Mouse (Mus musculus) liver, postnatal 0 days (tissue): ENCODE results near the gene Eif2ak3.

Source experiments
- CTCF ChIP-seq: sonication (generic); IDR thresholded peaks from 2 replicates; pipeline ENCODE4 v1.5.1; 2016; ENCODE audit warnings: antibody characterized with exemption, low read depth
- EP300 ChIP-seq: IDR thresholded peaks from 2 replicates; pipeline ENCODE4 v1.6.1; 2016; ENCODE audit warnings: antibody characterized with exemption, low read depth, mild to moderate bottlenecking

GRCm38 (mm10) chr6:70824085-70824986, 20.0 kb upstream of the Eif2ak3 start:
- TF ChIP-seq EP300: no peak
- no peak for TF ChIP-seq CTCF
